ENCODE assay signal across 17 mouse cellular contexts in the genomic region with DNA sequence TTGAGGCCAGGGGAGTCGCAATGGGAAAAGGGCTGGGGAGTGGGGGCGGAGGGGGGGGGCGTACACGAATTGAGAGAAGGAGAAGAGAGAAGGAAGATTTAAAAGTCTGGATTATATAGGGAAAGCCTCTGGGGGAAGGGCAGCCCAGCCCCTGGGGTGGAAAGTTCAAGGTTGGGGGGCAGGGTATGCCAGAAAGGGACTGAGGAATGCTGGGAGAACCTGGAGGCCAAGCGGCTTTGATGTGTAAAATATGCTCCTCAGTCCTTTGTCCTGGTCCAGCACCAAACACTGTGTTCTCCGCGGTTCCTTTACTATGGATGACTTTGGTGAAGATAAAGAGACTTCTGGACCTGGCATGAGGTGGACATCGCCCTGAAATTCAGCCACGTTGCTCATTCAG.
"Had no signal": no experiment of that assay in that cellular context is flagged by ENCODE, and none has a peak within 500 bp of the region (broad histone marks: within the 10 kb centered on the region; RNA-seq: fewer than 3 reads in every experiment).

No protein-coding gene starts in this region.

- H3K9ac ChIP-seq: lung, embryonic 14.5 days; midbrain, embryonic 12.5 days; neural tube, embryonic 13.5 days; neural tube, embryonic 15.5 days; stomach, embryonic 15.5 days had no signal

- H3K4me2 ChIP-seq: lung, embryonic 14.5 days; midbrain, embryonic 12.5 days; neural tube, embryonic 13.5 days; neural tube, embryonic 15.5 days; stomach, embryonic 15.5 days had no signal

- DNase-seq: lung, adult 18-20 months; lung, embryonic 14.5 days; lung, postnatal 10 days; lung, postnatal 4 days; midbrain, embryonic 14.5 days; retina, postnatal 1 day; right cerebral cortex, adult 18-20 months; thymus, adult 18-20 months; thymus, postnatal 14 days; thymus, postnatal 36 days had no signal

- ATAC-seq: midbrain, embryonic 16.5 days had no signal

- H3K4me3 ChIP-seq: midbrain, embryonic 10.5 days; midbrain, embryonic 12.5 days; myocyte; neural tube, embryonic 13.5 days; neural tube, embryonic 15.5 days; stomach, embryonic 15.5 days had no signal

- H3K4me1 ChIP-seq: midbrain, embryonic 10.5 days; midbrain, embryonic 12.5 days; neural tube, embryonic 13.5 days; neural tube, embryonic 15.5 days; stomach, embryonic 15.5 days had no signal

- H3K27me3 ChIP-seq: midbrain, embryonic 12.5 days; neural tube, embryonic 13.5 days; neural tube, embryonic 15.5 days; stomach, embryonic 15.5 days had no signal

- H3K36me3 ChIP-seq: midbrain, embryonic 10.5 days; midbrain, embryonic 12.5 days; neural tube, embryonic 13.5 days; neural tube, embryonic 15.5 days; stomach, embryonic 15.5 days had no signal

- H3K9me3 ChIP-seq: midbrain, embryonic 10.5 days; midbrain, embryonic 12.5 days; neural tube, embryonic 13.5 days; neural tube, embryonic 15.5 days; stomach, embryonic 15.5 days had no signal

- H3K27ac ChIP-seq: midbrain, embryonic 10.5 days; midbrain, embryonic 12.5 days; neural tube, embryonic 13.5 days; neural tube, embryonic 15.5 days; stomach, embryonic 15.5 days had no signal
